In genomic region chr14:102700457-102700856, GRCm38 (mm10) we compare ENCODE assay signal across 16 mouse cellular contexts.
"Had no signal": no experiment of that assay in that cellular context is flagged by ENCODE, and none has a peak within 500 bp of the region (broad histone marks: within the 10 kb centered on the region; RNA-seq: fewer than 3 reads in every experiment).

No protein-coding gene starts in this region.

- H3K27ac ChIP-seq: liver, embryonic 14.5 days; midbrain, embryonic 10.5 days; midbrain, embryonic 13.5 days; neural tube, embryonic 12.5 days; stomach, embryonic 15.5 days; stomach, postnatal 0 days had no signal

- H3K4me3 ChIP-seq: midbrain, embryonic 10.5 days; midbrain, embryonic 13.5 days; myocyte; neural tube, embryonic 12.5 days; stomach, embryonic 15.5 days had no signal

- H3K4me1 ChIP-seq: midbrain, embryonic 10.5 days; stomach, embryonic 15.5 days had no signal

- H3K36me3 ChIP-seq: midbrain, embryonic 10.5 days; midbrain, embryonic 13.5 days; neural tube, embryonic 12.5 days; stomach, embryonic 15.5 days had no signal

- ATAC-seq: midbrain, embryonic 13.5 days; midbrain, embryonic 16.5 days had no signal

- DNase-seq: lung, adult 18-20 months; lung, embryonic 14.5 days; lung, postnatal 10 days; lung, postnatal 4 days; right cerebral cortex, postnatal 14 days; thymus, adult 2 months; thymus, postnatal 25 days; thymus, postnatal 4 days had no signal

- H3K9me3 ChIP-seq: midbrain, embryonic 10.5 days; midbrain, embryonic 13.5 days; neural tube, embryonic 12.5 days; stomach, embryonic 15.5 days had no signal

- H3K9ac ChIP-seq: liver, embryonic 14.5 days; lung, embryonic 14.5 days; midbrain, embryonic 13.5 days; neural tube, embryonic 12.5 days; stomach, embryonic 15.5 days had no signal

- H3K27me3 ChIP-seq: midbrain, embryonic 13.5 days; neural tube, embryonic 12.5 days; stomach, embryonic 15.5 days had no signal

- H3K4me2 ChIP-seq: lung, embryonic 14.5 days; midbrain, embryonic 13.5 days; neural tube, embryonic 12.5 days; stomach, embryonic 15.5 days had no signal
